Mouse (Mus musculus): ENCODE measurements around the gene Opa3.

DNA sequence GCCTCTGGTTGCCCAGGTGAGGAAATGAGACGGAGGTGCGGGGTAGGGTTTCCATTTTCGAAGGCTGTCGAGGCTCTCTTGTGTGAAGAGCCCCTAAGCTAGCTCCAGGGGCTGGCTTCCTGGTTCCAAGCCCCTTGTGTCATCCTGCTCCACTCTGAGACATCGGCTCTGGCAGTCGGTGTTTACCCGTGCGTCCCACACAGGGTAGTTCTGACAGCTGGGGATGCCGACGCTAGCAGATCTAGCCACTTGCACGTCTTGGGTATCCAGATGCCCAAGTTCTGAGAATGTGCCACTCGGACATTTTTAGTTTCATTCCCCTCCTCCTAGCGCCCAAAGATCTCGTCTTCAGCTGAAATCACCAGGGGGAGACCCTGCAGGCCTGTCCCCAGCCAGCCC lies 55.3 kb downstream of the Opa3 start:
- TF ChIP-seq POLR2A (IDR thresholded peaks at IDR 0.05; ENCODE audit: borderline replicate concordance, extremely low read depth, insufficient read depth, insufficient read length, poor library complexity, severe bottlenecking) (no peak), CTCF (IDR thresholded peaks at IDR 0.05; ENCODE audit: borderline replicate concordance, extremely low read depth, insufficient read depth, insufficient read length) (no peak)

Measured in brain, embryonic 14.5 days (tissue).